Mouse (Mus musculus) C2C12 (cell line): ENCODE measurements around the gene Cnot9. TPM values are rescaled to one million over a fixed set of nuclear protein-coding genes. Genes with fewer than 3 reads are reported as not detected.
A peak's percentile ranks its signal among the peaks of the same experiment; 100 is the strongest.

Experiments
- H3K27me3 ChIP-seq: one replicate; pipeline ENCODE4 v1.6.1; 2011; ENCODE audit not compliant: control insufficient read depth, insufficient read depth, insufficient read length
- H3K36me3 ChIP-seq: one replicate; pipeline ENCODE4 v1.6.1; 2011; ENCODE audit not compliant: control insufficient read depth, insufficient read depth
- H3K4me3 ChIP-seq: one replicate; pipeline ENCODE4 v1.5.1; 2011; ENCODE audit warnings: mild to moderate bottlenecking, control low read depth; ENCODE audit not compliant: poor library complexity, insufficient read depth, severe bottlenecking
- H3K79me2 ChIP-seq: one replicate; pipeline ENCODE4 v1.6.1; 2011; ENCODE audit not compliant: control insufficient read depth, insufficient read depth
- H3K79me3 ChIP-seq: one replicate; pipeline ENCODE4 v1.6.1; 2011; ENCODE audit warnings: low read depth, control low read depth
- H3ac ChIP-seq: one replicate; pipeline ENCODE3; 2011; ENCODE audit warnings: low read depth; ENCODE audit not compliant: control insufficient read depth, insufficient read length
- CEBPB ChIP-seq: IDR thresholded peaks from one replicate; pipeline ENCODE4 v1.6.1; 2011; ENCODE audit warnings: low read depth, mild to moderate bottlenecking, control low read depth, moderate library complexity
- CTCF ChIP-seq: IDR thresholded peaks from one replicate; pipeline ENCODE4 v1.5.1; 2011; ENCODE audit not compliant: control insufficient read depth, insufficient read depth, insufficient read length
- FOSL1 ChIP-seq: IDR thresholded peaks from one replicate; pipeline ENCODE4 v1.8.0; 2011; ENCODE audit warnings: mild to moderate bottlenecking, low read length; ENCODE audit not compliant: poor library complexity, insufficient read depth, severe bottlenecking
- MAX ChIP-seq: IDR thresholded peaks from one replicate; pipeline ENCODE4 v1.6.1; 2011; ENCODE audit warnings: mild to moderate bottlenecking, control low read depth
- MYOD1 ChIP-seq: IDR thresholded peaks from one replicate; pipeline ENCODE4 v1.6.1; 2011; ENCODE audit warnings: low read depth; ENCODE audit not compliant: control insufficient read depth, insufficient read length
- MYOG ChIP-seq: IDR thresholded peaks from one replicate; pipeline ENCODE4 v1.6.1; 2011; ENCODE audit not compliant: control insufficient read depth, insufficient read length; ENCODE audit errors: extremely low read depth
- USF1 ChIP-seq: IDR thresholded peaks from one replicate; pipeline ENCODE4 v1.6.1; 2011; ENCODE audit warnings: low read depth, mild to moderate bottlenecking, control low read depth, moderate library complexity
- long read RNA-seq, 2 experiments: library from polyadenylated mRNA; unstranded; transcript quantifications; one replicate each; pipeline ENCODE4 v2.0.0; 2019 to 2020
- polyA plus RNA-seq: library from polyadenylated mRNA; unstranded; fragments of >200 nt; fragmentation: generic; extraction: Trizol; gene quantifications from one replicate; pipeline ENCODE4 v1.2.1, GENCODE M21; 2012; ENCODE audit warnings: missing spikeins

The Cnot9 gene
- 52.4 TPM for polyA plus RNA-seq
- long read RNA-seq, experiment 1, transcript Cnot9-201 (8 exons, 3,268 nt) = major isoform, 39 of 70 reads
- long read RNA-seq, experiment 1, partial matches to known transcripts = 25 of 70 reads
- long read RNA-seq, experiment 1, other reads (novel, unspliced or antisense) = 6 of 70 reads
- long read RNA-seq, experiment 2, transcript Cnot9-201 (8 exons, 3,268 nt) = major isoform, 371 of 431 reads
- long read RNA-seq, experiment 2, partial matches to known transcripts = 21 of 431 reads
- long read RNA-seq, experiment 2, other reads (novel, unspliced or antisense) = 39 of 431 reads

DNA sequence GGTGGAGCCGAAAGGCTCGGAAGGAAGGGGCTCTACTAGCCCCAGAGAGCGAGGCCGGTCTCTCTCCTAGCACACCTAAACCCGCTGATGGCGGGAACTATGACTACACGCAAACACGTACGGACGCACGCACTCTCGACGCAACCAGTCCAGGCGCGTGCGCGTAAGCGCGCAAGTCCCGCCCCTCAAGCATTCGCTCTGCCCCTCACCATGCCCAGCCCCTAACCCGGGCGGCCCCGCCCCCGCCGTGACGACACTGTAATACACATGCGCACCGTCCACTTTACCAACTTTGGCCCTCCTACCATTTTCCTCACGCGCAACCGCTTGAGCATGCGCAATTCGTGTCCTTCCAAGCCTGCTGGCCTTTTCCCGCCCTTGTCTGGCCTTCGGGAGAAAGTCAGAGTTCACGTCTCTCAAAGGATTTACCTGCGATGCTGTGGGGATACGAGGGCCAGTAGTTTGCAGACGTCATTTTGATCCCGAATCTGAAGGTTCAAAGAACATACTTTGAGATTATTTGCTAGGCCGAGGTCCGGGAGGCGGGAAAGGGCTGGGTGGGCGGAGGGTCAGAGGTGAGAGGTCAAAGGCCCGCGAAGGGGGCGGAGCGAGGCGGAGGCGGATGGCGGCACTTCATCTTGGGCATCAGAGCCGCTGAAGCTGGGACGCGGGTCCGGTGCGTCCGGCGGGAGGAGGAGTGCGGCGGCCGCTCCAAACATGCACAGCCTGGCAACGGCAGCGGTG, at the start of gene Cnot9:
TSS of gene Cnot9 (plus strand) at position 338 of the 744 bp plus-strand sequence.
- Histone ChIP-seq H3K79me3 (peaks cover 83% of the 10 kb centered on the region), H3ac (peak within 1 kb of the TSS; percentile 97), H3K27me3 (no peaks in the 10 kb centered on the region), H3K36me3 (peaks cover 37% of the 10 kb centered on the region), H3K79me2 (peaks cover 96% of the 10 kb centered on the region), H3K4me3 (peak within 1 kb of the TSS; percentile 95)
- no peak for TF ChIP-seq USF1
- no peak for TF ChIP-seq MYOG
- peak; percentile 83 for TF ChIP-seq MAX
- no peak for TF ChIP-seq MYOD1
- TF ChIP-seq CTCF = no peak
- no peak for TF ChIP-seq FOSL1

DNA sequence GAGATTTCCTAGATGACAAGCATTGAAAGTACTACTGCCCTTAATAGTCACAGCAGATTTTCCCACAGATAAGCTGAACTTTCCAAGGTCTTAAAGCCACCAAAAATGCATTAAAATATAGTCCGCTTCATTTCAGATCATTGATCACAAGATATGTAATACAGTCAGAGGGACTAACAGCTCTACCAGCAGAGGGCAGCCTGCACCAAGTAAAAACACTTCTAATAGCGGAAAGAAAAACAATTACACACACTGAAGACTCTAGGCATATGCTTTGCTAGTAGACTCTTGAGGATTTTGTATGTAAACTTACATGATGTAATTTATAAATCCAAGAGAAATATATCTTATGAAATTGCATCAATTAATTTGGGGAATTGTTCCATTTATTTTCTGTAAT, 45.6 kb upstream of the Cnot9 start:
- Histone ChIP-seq H3K79me2 (no peaks in the 10 kb centered on the region), H3K36me3 (peaks cover 68% of the 10 kb centered on the region), H3K4me3 (no peak overlapping the region), H3K27me3 (no peaks in the 10 kb centered on the region), H3K79me3 (no peaks in the 10 kb centered on the region), H3ac (no peak overlapping the region)
- no peak for TF ChIP-seq MAX

GRCm38 (mm10) chr1:74485792-74486191, 20.1 kb upstream of the Cnot9 start:
- no peak for TF ChIP-seq MAX
- no peak for TF ChIP-seq CEBPB
- H3K79me3 ChIP-seq = no peaks in the 10 kb centered on the region
- H3K79me2 ChIP-seq = no peaks in the 10 kb centered on the region
- H3K36me3 ChIP-seq = peaks cover 89% of the 10 kb centered on the region
- no peak overlapping the region for H3ac ChIP-seq
- H3K27me3 ChIP-seq = no peaks in the 10 kb centered on the region
- H3K4me3 ChIP-seq = no peak overlapping the region

DNA sequence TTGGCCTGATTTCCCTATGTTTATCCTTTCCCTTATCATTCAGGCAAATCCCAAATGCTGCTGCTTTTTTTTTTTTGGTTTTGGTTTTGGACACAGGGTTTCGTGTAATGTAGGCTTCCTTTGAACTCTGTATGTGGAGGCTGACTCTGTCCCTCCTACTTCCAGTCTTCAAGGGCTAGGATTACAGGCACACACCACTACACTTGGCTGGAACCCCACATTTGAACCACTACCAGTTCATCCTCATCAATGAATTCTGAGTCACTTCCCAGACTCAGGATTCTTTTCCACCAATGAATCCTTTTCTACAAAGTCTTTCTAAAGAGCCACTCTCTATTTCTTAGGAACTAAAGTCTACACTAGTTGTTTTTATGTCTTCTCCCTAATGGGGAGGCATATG, 4.8 kb upstream of the Cnot9 start:
- Histone ChIP-seq H3K27me3 (no peaks in the 10 kb centered on the region), H3K79me2 (peaks cover 78% of the 10 kb centered on the region), H3K4me3 (no peak overlapping the region), H3K79me3 (peaks cover 47% of the 10 kb centered on the region), H3K36me3 (peaks cover 49% of the 10 kb centered on the region), H3ac (no peak overlapping the region)
- TF ChIP-seq CEBPB = no peak
- TF ChIP-seq USF1 = no peak
- no peak for TF ChIP-seq CTCF
- TF ChIP-seq MYOD1 = no peak
- TF ChIP-seq MAX = no peak
- TF ChIP-seq MYOG = no peak
- no peak for TF ChIP-seq FOSL1

DNA sequence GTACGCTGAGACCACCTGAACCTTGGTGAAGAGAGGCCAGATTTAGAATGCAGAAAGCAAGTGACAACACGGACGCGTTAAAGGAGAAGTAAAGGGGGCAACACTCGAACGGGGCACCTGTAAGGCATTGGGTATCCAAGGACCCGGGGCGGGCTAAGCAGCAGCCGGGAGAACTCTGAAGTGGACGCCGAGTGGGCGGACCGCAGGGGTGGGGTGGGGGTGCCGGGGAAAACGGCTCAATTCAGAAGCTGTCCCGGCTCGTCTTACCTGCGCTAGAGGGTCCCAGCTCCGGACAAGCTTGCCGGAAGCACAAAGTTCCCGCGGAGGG, 501 bp upstream of the Cnot9 start:
- TF ChIP-seq CEBPB (no peak), MYOG (no peak), CTCF (no peak), MAX (no peak), MYOD1 (no peak), USF1 (no peak), FOSL1 (no peak)
- Histone ChIP-seq H3K36me3 (peaks cover 37% of the 10 kb centered on the region), H3K4me3 (peak overlapping the region; percentile 78), H3K79me3 (peaks cover 82% of the 10 kb centered on the region), H3ac (peak overlapping the region; percentile 85), H3K79me2 (peaks cover 96% of the 10 kb centered on the region), H3K27me3 (no peaks in the 10 kb centered on the region)

DNA sequence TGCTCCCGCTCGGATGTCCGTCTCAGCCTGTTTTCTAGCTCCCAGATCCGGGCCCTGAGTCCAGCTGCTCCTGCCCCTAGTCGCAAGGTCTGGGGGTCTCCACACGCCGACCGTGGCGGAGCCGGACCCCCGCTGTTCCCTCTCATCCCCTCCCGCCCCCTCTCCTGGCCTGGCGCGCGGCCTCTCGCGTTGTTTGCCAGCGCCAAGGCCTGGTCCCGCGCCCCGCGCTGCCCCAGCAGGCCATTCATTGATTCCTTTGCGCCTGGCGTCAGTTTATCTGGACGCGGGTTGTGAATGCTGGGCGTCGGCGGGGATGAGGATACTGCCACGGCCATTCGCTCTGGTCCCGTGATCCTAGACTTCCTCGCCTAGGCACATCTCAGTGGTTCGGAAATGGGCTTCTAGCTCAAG, 618 bp downstream of the Cnot9 start:
- Histone ChIP-seq H3K79me3 (peaks cover 84% of the 10 kb centered on the region), H3K79me2 (peaks cover 96% of the 10 kb centered on the region), H3K4me3 (peak overlapping the region; percentile 95), H3K36me3 (peaks cover 37% of the 10 kb centered on the region), H3K27me3 (no peaks in the 10 kb centered on the region), H3ac (peak overlapping the region; percentile 97)
- TF ChIP-seq CEBPB (no peak), MYOG (no peak), USF1 (no peak), FOSL1 (no peak), CTCF (no peak), MAX (no peak), MYOD1 (no peak)
